Mouse (Mus musculus) R1 (cell line): Measurements from ENCODE around the gene Scn10a.

Source experiments
- DNase-seq: peaks from one replicate; pipeline ENCODE4 v3.0.0-alpha.2; 2018; ENCODE audit warnings: low read depth, low spot score

Scn10a gene

DNA sequence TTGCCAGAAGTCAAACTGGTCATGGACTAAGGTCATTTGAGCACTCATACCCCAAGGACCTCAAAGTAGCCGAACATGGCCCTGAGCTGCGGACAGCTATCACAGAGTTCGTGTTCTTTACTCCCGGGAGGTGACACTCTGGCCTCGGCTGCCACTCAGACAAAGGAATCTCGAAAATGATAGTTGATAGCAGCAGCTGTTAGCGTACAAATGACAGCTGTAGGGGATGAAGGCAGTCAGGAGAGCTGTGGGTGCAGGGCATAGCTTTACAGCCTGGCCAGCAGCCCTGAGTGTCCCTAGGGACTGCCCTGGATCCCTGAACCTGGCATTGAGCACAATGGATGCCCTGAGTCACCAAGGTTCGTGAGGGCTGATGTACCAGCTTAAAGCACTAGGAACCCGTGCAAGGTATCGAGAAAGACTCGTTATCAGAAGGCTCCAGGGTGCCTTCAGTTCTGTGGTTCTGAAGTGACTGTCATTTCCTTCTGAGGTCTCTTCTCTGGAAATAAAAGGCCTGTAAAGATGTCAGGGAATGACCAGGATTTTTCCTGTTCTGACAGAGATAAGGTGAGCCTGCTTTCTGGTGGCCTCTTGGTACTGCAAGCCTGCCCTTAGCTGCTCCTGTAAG, 84.8 kb downstream of the Scn10a start:
- DNase-seq = no peak

DNA sequence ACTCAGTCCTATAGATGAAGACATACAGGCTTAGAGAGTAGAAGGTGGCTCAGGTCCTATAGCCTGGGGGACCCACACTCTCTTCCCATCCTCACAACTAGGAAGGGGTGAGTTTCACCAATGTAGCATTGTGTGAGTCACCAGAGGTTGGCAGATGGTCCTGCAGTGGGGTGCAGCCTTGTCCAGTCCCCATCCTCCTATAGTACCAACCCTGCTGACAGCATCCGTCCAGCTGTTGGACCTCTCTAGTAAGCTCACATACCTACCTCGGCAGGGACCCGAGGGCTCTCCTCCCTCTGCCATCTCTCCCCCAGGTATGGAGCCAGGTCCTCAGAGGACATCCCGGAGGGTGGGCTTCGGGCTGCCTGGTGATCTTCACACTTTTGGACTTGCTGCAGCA, 85.6 kb downstream of the Scn10a start:
- DNase-seq = no peak

DNA sequence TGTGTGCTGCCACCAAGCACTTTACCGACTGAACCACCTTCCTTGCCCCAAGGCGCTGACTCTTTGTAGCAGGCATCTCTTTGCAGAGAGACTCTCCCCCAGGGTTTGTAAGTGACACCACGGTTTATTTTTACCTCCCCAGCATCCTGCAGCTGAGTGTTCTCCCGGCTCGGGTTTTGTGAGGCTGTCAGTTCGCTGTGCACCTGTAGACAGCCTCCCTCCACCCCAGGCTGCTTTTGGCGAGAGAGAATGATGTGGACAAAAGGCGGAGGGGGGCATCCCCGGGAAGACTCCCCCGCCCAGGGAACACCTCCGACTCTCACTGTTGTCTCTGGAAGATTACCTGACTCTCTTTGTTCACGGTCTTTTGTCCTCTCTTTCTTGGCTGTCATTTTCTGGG, 86.3 kb downstream of the Scn10a start:
- no peak for DNase-seq

DNA sequence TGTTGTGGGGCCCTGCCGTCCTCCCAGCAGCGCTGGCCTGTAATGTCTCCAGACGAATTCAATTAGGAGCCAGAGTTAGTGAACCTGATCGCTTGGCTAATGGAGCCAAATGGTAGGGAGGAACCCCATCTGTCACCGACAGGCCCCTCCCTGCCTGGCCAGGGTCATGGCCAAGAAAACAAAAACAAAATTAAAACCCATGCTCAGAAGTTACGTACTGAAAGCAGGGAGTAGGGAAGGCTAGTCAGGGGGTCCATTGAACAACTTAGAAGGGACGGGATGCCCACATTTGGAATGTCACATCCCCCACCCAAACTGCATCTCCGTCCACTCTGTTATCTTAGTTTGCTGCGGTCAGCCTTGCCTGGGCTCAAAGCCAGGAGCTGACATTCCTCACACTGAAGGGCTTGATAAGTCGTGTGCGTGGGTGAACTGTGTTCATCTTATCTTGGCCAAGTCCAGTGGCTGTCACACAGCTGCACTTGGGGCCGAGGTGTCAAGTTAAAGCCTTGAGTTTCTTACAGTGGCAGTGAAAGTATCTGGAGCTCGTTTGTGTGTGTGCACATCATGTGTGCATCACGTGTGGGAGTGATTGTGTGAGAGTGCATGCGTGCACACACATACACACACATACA, 87.1 kb downstream of the Scn10a start:
- no peak for DNase-seq

DNA sequence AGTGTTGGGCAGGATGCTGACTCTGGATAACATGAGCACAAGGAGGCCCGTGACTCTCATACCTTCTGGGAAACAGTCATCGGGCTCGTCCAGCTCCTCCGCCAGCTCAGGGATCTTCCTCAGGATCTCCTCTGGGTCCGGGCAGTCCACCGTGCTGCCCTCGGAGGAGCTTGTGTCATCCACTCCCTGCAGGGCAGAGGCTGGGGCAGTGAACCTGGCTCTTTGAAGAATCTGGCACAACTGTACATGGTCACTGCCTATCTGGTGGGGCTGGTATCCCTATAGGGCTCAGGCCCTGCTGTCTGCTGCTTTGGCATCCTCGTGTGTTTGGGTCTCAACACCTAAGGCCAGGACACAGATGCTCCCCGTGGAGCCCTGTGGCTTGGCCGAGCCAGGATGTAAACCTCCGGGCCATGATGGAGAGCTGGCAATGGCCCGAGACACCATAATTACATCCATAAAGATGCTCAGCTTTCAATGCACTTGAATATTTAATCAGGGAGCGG, 87.7 kb downstream of the Scn10a start:
- no peak for DNase-seq

DNA sequence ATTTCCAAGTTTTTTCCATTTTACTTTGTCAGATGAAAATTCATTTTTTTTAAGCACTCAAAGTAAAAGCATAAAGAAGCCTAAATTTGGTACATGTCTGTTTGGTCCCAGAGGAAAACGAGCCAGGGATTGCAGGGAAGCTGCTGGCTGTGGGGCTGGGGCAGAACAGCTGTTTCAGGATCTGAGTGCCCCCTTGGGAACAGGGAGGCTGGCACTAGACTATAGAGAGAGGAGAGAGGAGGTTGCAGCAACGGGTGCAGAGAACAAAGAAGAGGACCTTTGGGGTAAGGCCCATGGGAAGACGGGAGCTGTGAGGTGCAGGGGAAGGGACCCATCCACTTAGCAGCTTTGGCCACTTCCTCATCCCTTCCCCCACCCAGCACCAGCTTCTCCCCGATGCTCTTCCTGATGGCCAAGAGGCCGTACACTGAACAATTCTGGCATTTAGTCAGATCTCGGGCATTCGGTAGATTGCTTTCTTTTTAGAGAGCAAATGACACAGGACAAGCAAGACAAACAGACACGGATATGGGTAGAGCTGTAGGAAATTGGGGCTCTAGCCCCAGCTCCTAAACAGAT, 90.3 kb downstream of the Scn10a start:
- DNase-seq = no peak

DNA sequence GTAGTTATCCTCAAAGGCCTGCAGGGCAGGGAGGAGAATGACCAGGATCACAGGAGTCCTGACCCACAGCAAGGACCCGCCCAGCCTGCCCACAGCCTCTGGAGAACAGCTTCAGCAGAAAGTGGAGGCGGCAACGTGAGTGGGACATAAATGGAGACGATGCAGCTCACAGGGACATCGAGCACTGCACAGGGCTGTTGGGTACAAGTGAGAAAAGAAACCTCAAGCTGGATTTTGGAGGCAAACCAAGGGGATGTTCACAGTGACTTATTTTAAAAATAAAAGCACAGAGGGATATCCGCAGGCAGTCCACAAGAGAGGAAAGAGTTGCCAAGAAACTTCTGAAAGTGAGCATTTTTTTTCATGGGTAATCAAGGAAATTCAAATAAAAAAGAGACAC, 91.9 kb downstream of the Scn10a start:
- DNase-seq = no peak

DNA sequence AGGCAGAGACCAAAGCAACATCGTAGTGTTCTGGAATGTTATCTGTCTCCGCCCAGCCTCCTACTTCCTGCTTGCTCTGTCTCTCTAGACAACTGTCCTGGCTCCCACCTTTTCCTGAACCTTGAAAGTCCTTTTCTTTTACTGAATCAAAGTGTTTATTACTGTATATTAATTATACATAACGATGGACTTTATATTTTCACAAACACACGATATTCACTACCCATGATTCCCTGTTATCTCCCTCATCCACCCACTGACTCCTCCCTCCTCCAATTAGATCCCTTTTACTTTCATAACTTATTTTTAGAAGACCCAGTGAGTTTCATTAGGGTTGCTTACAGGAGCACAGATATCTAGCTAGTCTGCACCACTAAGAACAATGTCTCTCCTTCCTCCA, 95.0 kb downstream of the Scn10a start:
- no peak for DNase-seq

DNA sequence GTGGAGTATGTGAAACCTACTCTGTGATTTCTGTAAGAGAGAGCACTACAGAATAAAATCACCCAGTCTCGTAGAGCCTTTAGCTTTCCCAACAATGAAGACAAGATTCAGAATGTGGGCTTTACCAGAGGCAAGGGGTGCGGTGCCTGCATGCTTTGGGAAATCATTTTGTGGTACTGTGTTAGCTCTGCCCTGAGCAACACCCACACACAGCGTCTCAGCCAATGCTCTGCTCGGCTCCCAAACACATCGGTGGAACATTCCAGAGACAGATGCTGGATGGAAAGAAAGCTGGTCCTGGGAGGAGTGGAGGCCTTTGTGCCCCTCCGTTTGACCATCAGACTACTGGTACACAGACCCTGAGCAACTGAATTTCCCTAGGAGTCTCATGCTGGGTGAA, 104.3 kb downstream of the Scn10a start:
- DNase-seq = no peak

DNA sequence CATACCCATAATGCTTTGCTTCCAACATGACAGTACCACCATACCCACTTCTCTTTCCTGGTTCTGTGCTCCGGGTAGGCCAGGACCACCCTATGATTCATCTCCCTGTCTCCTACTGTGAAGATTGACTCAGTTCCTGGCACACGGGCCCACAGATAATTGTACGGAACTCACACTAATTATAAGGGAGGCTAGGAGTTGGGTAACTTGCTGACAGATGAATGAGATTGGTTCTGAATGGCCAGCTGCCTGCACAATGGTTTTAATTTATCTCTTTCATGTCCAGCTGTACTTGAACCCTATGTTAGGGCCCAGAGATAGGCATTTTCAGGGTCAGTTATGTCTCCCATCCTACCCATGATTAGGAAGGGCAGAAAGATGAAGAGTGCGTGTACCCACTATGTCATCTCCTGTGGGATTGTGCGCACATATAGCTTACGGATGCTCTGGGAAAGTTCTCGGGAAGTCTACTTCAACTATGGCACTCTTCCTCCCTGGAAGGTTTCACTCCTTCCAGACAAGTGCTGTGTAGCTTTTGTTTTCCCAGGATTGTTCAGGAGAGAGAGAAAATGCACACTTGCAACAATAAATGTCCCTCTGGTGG, 108.5 kb downstream of the Scn10a start:
- no peak for DNase-seq

DNA sequence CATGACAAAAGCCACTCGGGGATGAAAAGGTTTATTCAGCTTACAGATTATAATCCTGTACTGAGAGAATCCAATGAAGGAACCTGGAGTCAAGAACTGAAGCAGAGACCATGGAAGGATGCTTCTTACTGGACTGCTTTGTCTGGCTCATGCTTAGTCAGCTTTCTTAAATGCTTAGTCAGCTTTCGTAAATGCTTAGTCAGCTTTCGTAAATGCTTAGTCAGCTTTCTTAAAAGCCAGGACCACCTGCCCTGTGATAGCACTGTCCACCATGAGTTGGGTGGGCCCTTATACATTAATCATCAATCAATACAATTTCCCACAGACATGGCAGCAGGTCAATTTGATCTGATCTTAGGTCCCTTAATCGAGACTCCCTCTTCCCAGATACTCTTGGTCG, 112.2 kb downstream of the Scn10a start:
- DNase-seq = no peak

DNA sequence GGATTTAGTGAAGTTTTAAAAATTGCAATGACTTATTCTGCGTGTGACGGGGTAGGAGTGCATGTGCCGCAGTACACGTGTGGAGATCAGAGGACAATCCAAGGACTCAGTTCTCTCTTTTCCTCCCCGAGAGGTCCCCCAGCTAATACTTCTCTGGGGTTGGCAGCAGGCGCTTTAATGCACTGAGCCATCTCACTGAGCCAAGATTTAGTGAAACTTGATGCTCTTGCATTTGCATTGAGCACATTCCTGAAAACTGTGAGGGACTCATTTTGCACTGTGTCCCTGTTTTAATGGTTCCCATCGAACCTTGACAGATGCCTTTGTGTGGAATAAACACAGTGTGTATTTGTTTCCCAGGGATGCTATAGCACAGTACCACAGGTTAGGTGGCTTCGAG, 114.5 kb downstream of the Scn10a start:
- no peak for DNase-seq

DNA sequence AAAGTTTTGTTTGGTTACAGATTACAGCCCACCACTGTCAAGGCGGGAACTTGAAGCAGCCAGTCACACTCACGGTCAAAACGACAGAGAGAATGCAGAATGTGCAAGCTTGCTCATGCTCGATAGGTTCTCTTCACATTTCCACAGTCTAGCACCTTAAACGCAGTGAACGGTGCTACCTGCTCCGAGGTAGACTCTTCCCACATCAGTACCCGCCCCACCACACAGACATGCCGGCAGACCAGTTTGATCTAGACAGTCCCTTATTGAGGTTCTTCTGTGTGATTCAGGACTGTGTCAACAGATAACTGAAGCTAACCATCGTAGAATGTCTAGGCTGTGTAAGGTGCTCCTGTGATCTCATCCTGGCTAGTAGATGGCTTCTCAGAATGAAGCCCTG, 120.6 kb downstream of the Scn10a start:
- DNase-seq = no peak

DNA sequence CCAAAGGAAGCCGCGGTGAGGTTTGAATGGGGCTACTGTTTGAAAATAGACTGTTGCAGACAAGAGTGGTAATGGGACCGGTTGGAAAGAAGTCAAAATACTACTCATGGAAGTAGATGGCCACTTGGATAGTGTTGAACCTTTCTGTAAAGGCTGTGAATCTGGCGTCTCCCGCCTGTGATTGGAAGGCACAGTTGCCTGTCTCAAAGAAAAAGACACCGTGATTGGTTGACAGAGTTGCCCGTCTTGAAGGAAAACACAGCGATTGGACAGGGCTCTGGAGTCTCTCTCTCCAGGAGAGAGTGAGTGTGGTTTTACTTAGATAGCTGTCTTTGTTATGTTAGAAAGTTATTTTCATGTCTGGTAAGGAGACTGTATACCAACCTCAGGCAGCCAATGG, 121.8 kb downstream of the Scn10a start:
- DNase-seq = peak; percentile 93

DNA sequence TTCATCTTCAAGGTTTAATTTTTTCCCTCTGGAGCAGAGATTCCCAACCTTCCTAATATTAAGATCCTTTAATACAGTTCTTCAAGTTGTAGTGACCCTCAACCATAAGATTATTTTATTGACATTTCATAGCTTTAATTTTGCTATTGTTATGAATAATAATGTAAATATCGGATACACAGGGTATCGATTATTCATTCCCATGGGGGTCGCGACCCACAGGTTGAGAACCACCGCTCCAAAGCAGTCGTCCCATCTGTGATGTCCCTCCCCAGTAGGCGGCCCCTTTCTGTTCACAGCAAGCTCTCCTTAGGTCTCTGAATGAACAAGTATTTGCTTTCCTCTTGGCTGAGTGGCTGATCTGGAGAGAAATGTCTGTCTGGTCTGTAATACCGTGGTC, 129.5 kb downstream of the Scn10a start:
- no peak for DNase-seq

DNA sequence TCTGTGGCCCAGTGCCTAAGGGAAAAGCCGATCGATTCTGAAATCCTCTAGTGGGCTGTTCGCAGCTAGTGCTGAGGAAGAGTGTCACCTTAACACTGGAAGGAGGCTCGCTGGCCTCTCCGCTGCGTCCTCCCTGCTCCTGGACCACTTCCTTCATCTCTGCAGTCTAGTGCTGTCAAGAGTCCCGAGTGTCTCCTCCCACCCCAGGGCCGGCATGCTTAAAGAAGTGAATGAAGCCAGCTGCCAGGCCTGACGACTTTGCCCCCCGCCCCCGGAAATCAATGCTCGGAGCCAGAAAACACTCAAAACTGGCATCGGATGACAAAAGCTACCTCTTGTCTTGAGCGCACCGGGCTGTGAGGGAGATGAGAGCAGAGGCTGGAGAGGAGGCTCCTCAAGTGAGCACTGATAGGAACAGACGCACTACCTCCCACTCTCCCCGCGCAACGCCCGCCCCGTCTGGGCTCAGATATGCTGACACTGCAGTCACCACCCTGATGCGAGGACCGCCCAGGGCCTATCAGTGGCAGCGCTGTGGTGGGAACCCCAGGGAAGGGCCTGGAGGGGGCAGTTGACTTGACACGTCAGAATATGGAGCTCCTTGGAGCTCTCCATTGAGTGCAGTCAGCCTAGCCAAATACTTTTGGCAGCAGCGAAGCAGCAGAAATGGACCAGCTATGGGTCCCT, 130.2 kb downstream of the Scn10a start:
- DNase-seq = no peak

DNA sequence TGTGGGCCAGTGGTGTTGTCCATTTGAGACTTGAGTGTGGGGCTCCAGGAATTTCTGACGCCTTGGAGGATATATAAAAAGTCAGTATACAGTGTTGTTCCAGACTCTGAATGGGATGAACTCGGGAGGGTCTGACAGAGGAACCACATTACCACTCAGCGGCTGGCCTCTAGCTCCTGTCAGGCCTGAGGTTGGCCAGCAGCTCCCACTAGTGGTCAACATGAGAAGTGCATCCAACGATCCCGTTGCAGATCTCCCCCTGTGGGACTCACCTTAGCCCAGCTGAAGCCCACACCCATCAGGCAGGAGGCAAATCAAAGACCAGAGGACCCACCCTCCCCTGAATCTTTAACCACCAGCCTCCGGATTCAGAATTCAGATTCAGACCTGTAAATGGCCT, 138.5 kb downstream of the Scn10a start:
- DNase-seq = peak; percentile 82

DNA sequence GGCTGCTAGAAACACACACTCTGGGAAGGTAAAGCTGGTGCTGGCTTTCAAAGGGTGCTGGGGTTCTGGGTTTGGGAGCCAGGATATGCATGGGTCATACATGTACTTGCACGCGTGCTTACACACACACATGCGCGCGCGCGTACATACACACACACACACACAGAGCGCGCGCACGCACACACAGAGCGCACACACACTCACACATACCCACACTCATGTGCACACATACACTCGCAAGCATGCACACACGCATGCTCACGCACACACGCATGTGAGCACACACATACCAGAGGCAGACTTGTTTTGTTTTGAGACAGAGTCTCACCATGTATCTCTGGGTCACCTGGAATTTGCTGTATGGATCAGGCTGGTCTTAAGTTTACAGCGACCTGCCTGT, 138.9 kb downstream of the Scn10a start:
- no peak for DNase-seq

DNA sequence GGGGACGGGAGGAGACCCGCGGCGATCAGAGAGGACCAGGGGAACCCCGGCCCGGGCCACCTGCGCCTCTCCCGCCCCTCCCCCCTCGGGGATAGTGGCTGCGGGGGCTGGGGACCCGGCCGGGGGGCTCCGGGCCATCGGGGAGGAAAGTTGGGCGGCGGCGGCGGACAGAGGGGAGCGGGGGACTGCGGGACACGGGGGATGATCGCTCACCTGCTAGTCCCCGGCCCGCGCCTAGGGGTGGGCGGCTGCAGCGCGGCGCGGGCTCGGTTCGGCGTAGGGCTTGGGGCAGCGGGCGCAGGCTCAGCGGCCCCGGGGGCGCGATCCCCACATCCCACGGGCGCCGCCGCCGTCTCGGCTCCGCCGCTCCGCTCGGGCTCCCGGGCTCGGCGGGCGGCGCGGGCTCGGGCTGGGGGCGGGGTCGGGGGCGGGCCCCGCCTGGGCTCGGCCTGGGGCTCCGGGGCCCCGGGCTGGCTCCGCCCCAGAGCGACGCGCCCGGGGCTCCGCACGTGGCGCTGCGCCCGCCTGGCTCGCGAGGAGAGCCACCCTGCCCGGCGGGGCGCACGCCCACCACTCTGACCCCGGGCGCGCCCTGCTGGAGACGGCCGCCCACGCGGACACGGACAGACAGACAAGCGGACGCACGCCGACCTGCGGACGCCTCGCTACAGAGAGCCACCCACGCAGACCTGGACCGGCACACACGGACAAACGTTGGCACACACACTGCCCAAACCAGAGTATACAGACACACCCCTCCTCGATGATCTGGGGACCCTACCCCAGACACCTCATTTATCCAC, 140.3 kb downstream of the Scn10a start, which contains the start of gene Scn5a:
TSS of gene Scn5a (minus strand) at position 381 of the 803 bp plus-strand sequence.
- no peak for DNase-seq

DNA sequence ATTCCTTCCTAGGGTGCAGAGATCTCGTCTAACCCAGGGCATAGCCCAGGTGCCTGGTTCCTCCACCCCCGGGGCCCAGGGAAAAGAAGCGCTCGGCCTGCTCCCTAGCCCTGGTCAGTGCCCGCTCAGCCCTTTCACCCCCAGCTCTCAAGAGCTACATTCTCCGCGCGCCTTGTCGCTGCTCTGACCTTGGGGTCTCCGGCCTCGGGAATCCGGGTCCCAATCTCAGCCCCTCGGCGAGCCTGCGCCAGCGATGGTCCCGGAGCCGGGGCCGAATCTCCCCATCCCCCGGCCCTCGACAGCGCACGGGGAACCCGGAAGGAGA, 140.8 kb downstream of the Scn10a start:
- DNase-seq = no peak

DNA sequence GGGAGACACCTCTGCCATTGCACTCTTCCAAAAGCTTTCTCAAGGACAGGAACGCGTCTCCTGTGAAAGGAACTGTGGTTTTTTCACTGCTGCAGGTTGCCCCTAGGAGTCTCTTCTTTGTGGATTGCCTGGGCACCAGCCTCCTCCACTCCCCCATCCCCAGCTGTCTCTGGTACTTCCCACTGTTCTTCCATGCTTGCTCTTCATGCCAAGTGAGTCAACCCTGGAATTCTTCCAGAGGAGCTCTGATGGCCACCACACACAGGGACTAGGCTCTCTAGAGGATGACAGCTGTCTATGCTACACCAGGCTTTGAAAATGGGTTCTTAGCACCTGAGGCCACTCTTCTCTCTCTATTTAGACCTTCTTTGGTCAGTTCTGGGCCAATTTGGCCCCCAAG, 142.1 kb downstream of the Scn10a start:
- no peak for DNase-seq

DNA sequence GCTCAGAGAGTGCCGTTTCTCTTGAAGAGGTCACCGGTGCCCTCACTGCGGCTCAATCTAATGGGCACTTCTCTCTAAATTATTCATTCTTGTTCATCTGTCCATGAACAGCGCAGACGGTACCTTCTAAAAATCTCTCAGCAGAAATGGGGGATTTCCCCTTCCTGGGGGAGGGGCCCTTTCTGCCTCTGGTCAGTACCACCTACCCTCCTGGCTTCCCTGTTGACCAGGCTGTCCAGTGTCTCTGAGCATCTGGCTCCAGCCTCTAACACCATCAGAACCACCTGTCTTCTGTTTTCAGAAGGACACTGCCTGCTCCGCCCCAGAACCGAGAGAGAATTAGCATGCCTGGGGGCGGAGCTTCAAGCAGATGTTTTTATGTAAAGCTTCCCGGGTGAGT, 143.4 kb downstream of the Scn10a start:
- no peak for DNase-seq
